In the genomic region with DNA sequence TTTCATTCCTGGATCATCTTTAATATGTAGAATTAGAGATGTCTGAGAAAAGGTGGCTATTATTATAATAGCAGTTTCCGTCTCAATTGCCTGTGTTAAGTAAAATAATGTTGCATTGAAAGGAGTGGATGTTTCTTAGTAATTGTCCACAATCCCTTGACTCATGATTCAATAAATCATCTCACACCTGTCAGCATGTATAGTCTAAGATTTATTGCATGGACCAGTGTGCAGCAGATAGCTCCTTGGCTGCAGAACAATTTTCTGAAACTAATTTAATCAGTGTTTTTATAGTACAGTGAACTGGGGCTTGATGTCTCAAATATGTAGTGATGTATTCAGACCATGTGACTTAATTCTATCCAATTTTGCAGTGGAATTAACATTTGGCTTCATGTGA, we compare ENCODE assay signal across 22 mouse cellular contexts.
"Had no signal": no experiment of that assay in that cellular context is flagged by ENCODE, and none has a peak within 500 bp of the region (broad histone marks: within the 10 kb centered on the region; RNA-seq: fewer than 3 reads in every experiment).

No protein-coding gene starts in this region.

- H3K9ac ChIP-seq: limb, embryonic 13.5 days; liver, embryonic 12.5 days; liver, embryonic 15.5 days; lung, embryonic 15.5 days; neural tube, embryonic 12.5 days; neural tube, embryonic 15.5 days had no signal

- H3K4me1 ChIP-seq: limb, embryonic 10.5 days; limb, embryonic 13.5 days; liver, embryonic 12.5 days; liver, embryonic 15.5 days; lung, embryonic 15.5 days; neural tube, embryonic 12.5 days; neural tube, embryonic 15.5 days had no signal

- H3K27ac ChIP-seq: limb, embryonic 10.5 days; limb, embryonic 13.5 days; liver, embryonic 12.5 days; liver, embryonic 15.5 days; lung, embryonic 15.5 days; neural tube, embryonic 12.5 days; neural tube, embryonic 15.5 days; stomach, postnatal 0 days had no signal

- ATAC-seq: liver, embryonic 12.5 days had no signal

- H3K9me3 ChIP-seq: limb, embryonic 10.5 days; limb, embryonic 13.5 days; liver, embryonic 12.5 days; liver, embryonic 15.5 days; lung, embryonic 15.5 days; neural tube, embryonic 12.5 days; neural tube, embryonic 15.5 days had no signal

- DNase-seq: kidney, postnatal 10 days; kidney, postnatal 36 days; liver; lung, adult 18-20 months; lung, postnatal 14 days; lung, postnatal 4 days; midbrain, embryonic 14.5 days; right cerebral cortex, adult 18-20 months; right cerebral cortex, postnatal 14 days; right cerebral cortex, postnatal 4 days; thymus, adult 2 months; thymus, postnatal 14 days; thymus, postnatal 4 days had no signal

- H3K4me3 ChIP-seq: limb, embryonic 10.5 days; limb, embryonic 13.5 days; liver, embryonic 12.5 days; liver, embryonic 15.5 days; lung, embryonic 15.5 days; neural tube, embryonic 12.5 days; neural tube, embryonic 15.5 days had no signal

- H3K27me3 ChIP-seq: liver, embryonic 12.5 days; liver, embryonic 15.5 days; lung, embryonic 15.5 days; neural tube, embryonic 12.5 days had no signal

- H3K36me3 ChIP-seq: limb, embryonic 10.5 days; limb, embryonic 13.5 days; liver, embryonic 12.5 days; liver, embryonic 15.5 days; lung, embryonic 15.5 days; neural tube, embryonic 12.5 days; neural tube, embryonic 15.5 days had no signal

- H3K4me2 ChIP-seq: limb, embryonic 13.5 days; liver, embryonic 12.5 days; liver, embryonic 15.5 days; lung, embryonic 15.5 days; midbrain, embryonic 11.5 days; neural tube, embryonic 12.5 days; neural tube, embryonic 15.5 days had no signal
